Mouse (Mus musculus) liver, adult 2 months (tissue): ENCODE measurements around the gene Hist2h2bb.

Experiments used
- CTCF ChIP-seq: fragments of 200-500 bp; IDR thresholded peaks from 2 replicates; pipeline ENCODE4 v1.5.1; 2011; ENCODE audit warnings: low read depth, low read length, control low read depth
- POLR2A ChIP-seq: fragments of 200-500 bp; IDR thresholded peaks from 2 replicates; pipeline ENCODE4 v1.6.1; 2011; ENCODE audit warnings: low read length, control low read depth; ENCODE audit not compliant: insufficient read depth; ENCODE audit errors: extremely low read depth

DNA sequence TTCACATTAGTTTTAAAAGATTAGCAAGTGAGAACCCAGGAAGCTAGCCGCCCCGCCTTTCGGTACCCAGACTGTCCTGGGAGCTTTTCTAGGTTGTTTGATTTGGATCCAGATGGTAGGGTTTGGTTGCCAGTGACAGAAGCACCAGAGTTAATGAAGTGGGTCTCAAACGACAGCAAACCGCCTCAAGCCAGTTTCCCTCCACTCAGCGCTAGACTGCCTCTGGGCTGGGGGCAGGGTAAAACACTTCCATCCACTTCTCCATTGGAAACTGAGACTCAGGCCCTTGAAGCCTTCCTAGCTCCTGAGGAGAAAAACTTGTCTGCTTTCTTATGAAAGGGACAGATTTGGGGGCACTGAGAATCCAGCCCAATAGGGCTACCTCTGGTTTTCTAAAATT lies 23.1 kb downstream of the Hist2h2bb start:
- TF ChIP-seq CTCF (no peak), POLR2A (no peak)
